In the genomic region with DNA sequence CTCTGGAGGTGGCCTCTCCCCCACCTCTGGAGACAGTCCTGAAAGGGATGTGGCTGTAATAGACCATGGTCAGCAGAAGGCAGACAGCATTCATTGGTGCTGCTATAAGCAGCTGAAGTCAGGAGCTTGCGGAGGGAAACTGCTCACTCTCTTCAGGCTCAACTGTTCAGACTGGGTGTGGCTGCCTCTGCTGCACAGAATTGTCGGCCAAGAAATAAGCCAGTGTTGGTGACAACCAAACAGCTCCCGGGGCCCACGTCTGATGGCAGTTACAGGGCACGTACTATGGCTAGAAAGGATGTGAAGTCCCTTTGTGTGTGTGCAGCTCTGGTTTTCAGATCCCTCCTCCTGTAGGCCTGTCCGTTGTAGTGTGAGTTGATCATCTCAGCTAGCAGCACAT, we compare ENCODE assay signal across 11 mouse cellular contexts. TPM values are rescaled to one million over a fixed set of nuclear protein-coding genes. Genes with fewer than 3 reads are reported as not detected.
DNase-seq lines count a peak whose midpoint lies in the region; ATAC-seq and TF ChIP-seq lines count a peak whose summit lies in the region.
"Had no signal": no experiment of that assay in that cellular context is flagged by ENCODE, and none has a peak within 500 bp of the region (broad histone marks: within the 10 kb centered on the region; RNA-seq: fewer than 3 reads in every experiment).

No protein-coding gene starts in this region.

- 50% methylated on average over 6 of the region's 6 CpGs for WGBS in heart, embryonic 10.5 days
- 76% methylated on average over 6 of the region's 6 CpGs for WGBS in midbrain, embryonic 10.5 days
- WGBS in midbrain, postnatal 0 days = 60% methylated on average over 6 of the region's 6 CpGs
- 70% methylated on average over 6 of the region's 6 CpGs for WGBS in kidney, adult 2 months

- H3K9ac ChIP-seq in midbrain, postnatal 0 days (replicated peaks; ENCODE audit: low read length, poor library complexity, severe bottlenecking) = no peak overlapping the region

- H3K27me3 ChIP-seq in heart, embryonic 10.5 days (ENCODE audit: insufficient read depth, poor library complexity, severe bottlenecking) = 0 out of 2 replicates have a peak, but pooled peaks cover 10% of the 10 kb centered on the region
- peaks cover 53% of the 10 kb centered on the region for H3K27me3 ChIP-seq in midbrain, embryonic 10.5 days (ENCODE audit: low read depth, poor library complexity, severe bottlenecking)
- no peaks in the 10 kb centered on the region for H3K27me3 ChIP-seq in midbrain, postnatal 0 days (ENCODE audit: insufficient read depth, low read length)
- no peaks in the 10 kb centered on the region for H3K27me3 ChIP-seq in kidney, adult 2 months (replicated peaks; ENCODE audit: control insufficient read depth, insufficient read depth, low read length)

- no peaks in the 10 kb centered on the region for H3K36me3 ChIP-seq in heart, embryonic 10.5 days
- H3K36me3 ChIP-seq in midbrain, embryonic 10.5 days = no peaks in the 10 kb centered on the region
- no peaks in the 10 kb centered on the region for H3K36me3 ChIP-seq in midbrain, postnatal 0 days (ENCODE audit: insufficient read depth, low read length)
- H3K36me3 ChIP-seq in kidney, adult 2 months (ENCODE audit: control insufficient read depth, insufficient read depth, low read length) = no peaks in the 10 kb centered on the region

- no peak for TF ChIP-seq POLR2A in kidney, adult 2 months (IDR thresholded peaks at IDR 0.05; ENCODE audit: low read depth, low read length)

- intact Hi-C loops in heart, postnatal 14 days (cut with DNase I) = no loop called here

- no peak for ATAC-seq in midbrain, postnatal 0 days (ENCODE audit: low FRiP score)
- no peak for ATAC-seq in frontal cortex, adult (ENCODE audit: low TSS enrichment)

- H3K4me1 ChIP-seq in heart, embryonic 10.5 days = peaks cover 45% of the 10 kb centered on the region
- peaks cover 70% of the 10 kb centered on the region for H3K4me1 ChIP-seq in midbrain, embryonic 10.5 days
- peaks cover 26% of the 10 kb centered on the region for H3K4me1 ChIP-seq in midbrain, postnatal 0 days (ENCODE audit: insufficient read depth, low read length)
- H3K4me1 ChIP-seq in kidney, adult 2 months (ENCODE audit: control insufficient read depth, insufficient read depth, low read length) = peaks cover 12% of the 10 kb centered on the region

- H3K27ac ChIP-seq in heart, embryonic 10.5 days = peak overlapping the region; percentile 56; the same call in 1 of the 2 replicates
- H3K27ac ChIP-seq in midbrain, embryonic 10.5 days (replicated peaks) = no peak overlapping the region; the same call in 1 of the 2 replicates
- H3K27ac ChIP-seq in midbrain, postnatal 0 days (ENCODE audit: low read depth, low read length) = no peak overlapping the region
- no peak overlapping the region for H3K27ac ChIP-seq in kidney, adult 2 months (ENCODE audit: insufficient read depth, low read depth, low read length)

- no peak for TF ChIP-seq CTCF in midbrain, postnatal 0 days (IDR thresholded peaks at IDR 0.05)
- TF ChIP-seq CTCF in kidney, adult 2 months (conservative IDR thresholded peaks at IDR 0.05; ENCODE audit: insufficient read depth, insufficient read length, low read depth, low read length) = no peak

- H3K9me3 ChIP-seq in heart, embryonic 10.5 days = no peaks in the 10 kb centered on the region
- no peaks in the 10 kb centered on the region for H3K9me3 ChIP-seq in midbrain, embryonic 10.5 days (replicated peaks)
- H3K9me3 ChIP-seq in midbrain, postnatal 0 days (ENCODE audit: low read length) = no peaks in the 10 kb centered on the region

- H3K4me2 ChIP-seq in midbrain, postnatal 0 days (ENCODE audit: low read depth, low read length, poor library complexity, severe bottlenecking) = no peak overlapping the region

- no peak for DNase-seq in heart, embryonic 10.5 days (ENCODE audit: low spot score)
- no peak for DNase-seq in heart, postnatal 14 days
- peak; percentile 11 for DNase-seq in midbrain, embryonic 10.5 days (ENCODE audit: low spot score)
- DNase-seq in midbrain, postnatal 0 days (ENCODE audit: low spot score) = no peak
- peak; percentile 39 for DNase-seq in induced T-regulatory cell, adult 2 months (ENCODE audit: low read depth)
- DNase-seq in kidney, adult 2 months = no peak
- no peak for DNase-seq in layer of hippocampus, adult 8-10 months (ENCODE audit: low spot score in 2 of 2)
- DNase-seq: kidney, postnatal 25 days; right cerebral cortex, postnatal 4 days had no signal

- no peak overlapping the region for H3K4me3 ChIP-seq in heart, embryonic 10.5 days
- H3K4me3 ChIP-seq in midbrain, embryonic 10.5 days = no peak overlapping the region
- H3K4me3 ChIP-seq in midbrain, postnatal 0 days (ENCODE audit: low read depth, low read length) = no peak overlapping the region
- H3K4me3 ChIP-seq in kidney, adult 2 months (ENCODE audit: insufficient read depth, low read depth, low read length) = no peak overlapping the region
- H3K4me3 ChIP-seq: myocyte had no signal

RNA-seq across cellular contexts. Expression of gene Irf2bpl, which starts 30.2 kb away (rescaled TPM):
- polyA plus RNA-seq in heart, embryonic 10.5 days (2016; fragmentation: Nextera tagmentation; extraction: Ambion mirVana) = 28.7 and 35.3 TPM in 2 replicates
- total RNA-seq in heart, postnatal 14 days (2021) = 10 to 100 TPM; 44.7 to 51.8 TPM
- polyA plus RNA-seq in midbrain, embryonic 10.5 days (2016; fragmentation: Nextera tagmentation; extraction: Ambion mirVana) = 28.6 and 39.6 TPM in 2 replicates
- 171 and 191 TPM in 2 replicates for total RNA-seq in midbrain, postnatal 0 days (2014; rRNA removed)
- polyA plus RNA-seq in midbrain, postnatal 0 days (2015; fragmentation: Nextera tagmentation; extraction: Ambion mirVana) = 74.2 and 86.2 TPM in 2 replicates
- 22.0 and 27.8 TPM in 2 replicates for polyA plus RNA-seq in kidney, adult 2 months (2012; rRNA removed)
- 10 to 100 TPM; 61.7 to 72.0 (median 66.8) TPM for total RNA-seq in layer of hippocampus, adult 8-10 months (2022)

RNA-seq across cellular contexts. Expression of gene Cipc, which starts 32.1 kb away (rescaled TPM):
- polyA plus RNA-seq in heart, embryonic 10.5 days (2016; fragmentation: Nextera tagmentation; extraction: Ambion mirVana) = 26.7 and 33.8 TPM in 2 replicates
- 10 to 100 TPM; 44.2 to 45.6 TPM for total RNA-seq in heart, postnatal 14 days (2021)
- polyA plus RNA-seq in midbrain, embryonic 10.5 days (2016; fragmentation: Nextera tagmentation; extraction: Ambion mirVana) = 33.2 and 35.5 TPM in 2 replicates
- total RNA-seq in midbrain, postnatal 0 days (2014; rRNA removed) = 65.7 and 77.5 TPM in 2 replicates
- 34.6 and 37.6 TPM in 2 replicates for polyA plus RNA-seq in midbrain, postnatal 0 days (2015; fragmentation: Nextera tagmentation; extraction: Ambion mirVana)
- polyA plus RNA-seq in kidney, adult 2 months (2012; rRNA removed) = 28.8 and 34.2 TPM in 2 replicates
- total RNA-seq in layer of hippocampus, adult 8-10 months (2022) = 10 to 100 TPM; 70.7 to 89.0 (median 86.1) TPM

Comparison
In these comparisons a context has a peak if more than half of its experiments do, and no peak if none do; other contexts are left out.
1. DNase-seq: peak in midbrain, embryonic 10.5 days (single experiment) and induced T-regulatory cell, adult 2 months (single experiment); none in heart, embryonic 10.5 days (single experiment), heart, postnatal 14 days (0 of 2), midbrain, postnatal 0 days (single experiment), kidney, adult 2 months (single experiment) and layer of hippocampus, adult 8-10 months (0 of 2).